Comparison of ENCODE assay signal across 1 mouse cellular context in genomic region chr8:84809109-84809940, GRCm38 (mm10).
A peak's percentile ranks its signal among the peaks of the same experiment; 100 is the strongest.
TF ChIP-seq lines count a peak whose summit lies in the region.

No protein-coding gene starts in this region.

TF ChIP-seq in myocyte, 11 proteins besides CTCF, POLR2A, EP300 and RAD21:
- TF ChIP-seq MYOD1 (IDR thresholded peaks at IDR 0.05; ENCODE audit: control insufficient read depth in 1 of 3, insufficient read length in 2 of 3, low read depth in 2 of 3) (peak in 1 of 3 experiments; percentile 75), MYOG (IDR thresholded peaks at IDR 0.05; ENCODE audit: control insufficient read depth in 1 of 3, insufficient read depth in 1 of 3, insufficient read length in 2 of 3, low read depth in 2 of 3) (peak; percentile 62 to 87 (median 70)), USF1 (IDR thresholded peaks at IDR 0.05; ENCODE audit: low read depth) (no peak)
